In the genomic region with DNA sequence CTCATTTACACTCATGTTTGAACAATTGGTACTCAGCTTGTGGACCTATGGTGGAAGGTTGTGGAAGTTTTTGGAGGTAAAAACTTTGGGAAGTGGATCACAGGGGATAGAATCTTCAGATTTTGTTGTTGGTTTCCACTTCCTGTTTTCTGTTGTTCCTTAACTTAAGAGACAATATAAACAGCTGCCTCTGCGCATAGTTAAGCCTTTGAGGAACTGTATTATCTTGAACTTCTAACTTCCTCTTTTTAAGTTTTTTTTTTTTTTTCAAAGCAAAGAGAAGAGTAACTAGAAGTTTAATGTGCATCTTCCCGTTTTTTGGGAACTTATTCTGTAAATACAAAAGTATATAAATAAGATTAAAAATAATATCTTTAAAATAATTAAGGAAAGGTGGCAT, we compare ENCODE assay signal across 30 mouse cellular contexts.
"Had no signal": no experiment of that assay in that cellular context is flagged by ENCODE, and none has a peak within 500 bp of the region (broad histone marks: within the 10 kb centered on the region; RNA-seq: fewer than 3 reads in every experiment).

No protein-coding gene starts in this region.

- H3K9me3 ChIP-seq: heart, embryonic 12.5 days; heart, embryonic 13.5 days; heart, embryonic 15.5 days; hindbrain, embryonic 10.5 days; hindbrain, embryonic 12.5 days; hindbrain, embryonic 13.5 days; hindbrain, embryonic 15.5 days; intestine, embryonic 15.5 days; kidney, embryonic 15.5 days had no signal

- H3K36me3 ChIP-seq: heart, embryonic 12.5 days; heart, embryonic 13.5 days; heart, embryonic 15.5 days; hindbrain, embryonic 10.5 days; hindbrain, embryonic 12.5 days; hindbrain, embryonic 13.5 days; hindbrain, embryonic 15.5 days; intestine, embryonic 15.5 days; kidney, embryonic 15.5 days had no signal

- H3K9ac ChIP-seq: heart, embryonic 12.5 days; heart, embryonic 13.5 days; heart, embryonic 15.5 days; hindbrain, embryonic 12.5 days; hindbrain, embryonic 13.5 days; hindbrain, embryonic 14.5 days; hindbrain, embryonic 15.5 days; intestine, embryonic 15.5 days; kidney, embryonic 15.5 days had no signal

- DNase-seq: heart, postnatal 10 days; heart, postnatal 14 days; heart, postnatal 36 days; heart, postnatal 4 days; kidney, adult 11 months; kidney, adult 18-20 months; kidney, adult 2 months; kidney, adult 8-10 months; kidney, adult 9 months; kidney, postnatal 10 days; kidney, postnatal 14 days; kidney, postnatal 25 days; kidney, postnatal 36 days; kidney, postnatal 4 days; layer of hippocampus, adult 9-11 months; layer of hippocampus, postnatal 36 days had no signal

- H3K4me1 ChIP-seq: heart, embryonic 12.5 days; heart, embryonic 13.5 days; heart, embryonic 15.5 days; hindbrain, embryonic 10.5 days; hindbrain, embryonic 12.5 days; hindbrain, embryonic 13.5 days; hindbrain, embryonic 15.5 days; intestine, embryonic 15.5 days; kidney, embryonic 15.5 days had no signal

- H3K27me3 ChIP-seq: heart, embryonic 12.5 days; heart, embryonic 13.5 days; heart, embryonic 15.5 days; hindbrain, embryonic 12.5 days; hindbrain, embryonic 13.5 days; hindbrain, embryonic 15.5 days; intestine, embryonic 15.5 days; kidney, embryonic 15.5 days had no signal

- H3K4me3 ChIP-seq: heart, embryonic 12.5 days; heart, embryonic 13.5 days; heart, embryonic 15.5 days; hindbrain, embryonic 10.5 days; hindbrain, embryonic 12.5 days; hindbrain, embryonic 13.5 days; hindbrain, embryonic 15.5 days; intestine, embryonic 15.5 days; kidney, embryonic 15.5 days; layer of hippocampus, adult 2 months; left cerebral cortex, adult 2 months had no signal

- H3K27ac ChIP-seq: heart, embryonic 13.5 days; heart, embryonic 15.5 days; hindbrain, embryonic 10.5 days; hindbrain, embryonic 12.5 days; hindbrain, embryonic 13.5 days; hindbrain, embryonic 14.5 days; hindbrain, embryonic 15.5 days; hindbrain, postnatal 0 days; intestine, embryonic 15.5 days; kidney, embryonic 15.5 days; kidney, postnatal 0 days; layer of hippocampus, adult 2 months; left cerebral cortex, adult 2 months had no signal
